Mouse (Mus musculus): ENCODE measurements around the gene Habp4.

Gene Habp4

GRCm38 (mm10) chr13:64161548-64161915 lies at the start of gene Habp4:
Habp4 (plus strand) TSS chr13:64161824.
- DNase-seq (ENCODE audit: low read depth, low spot score), result peak; percentile 96

GRCm38 (mm10) chr13:64117442-64117841 lies 44.2 kb upstream of the Habp4 start:
- DNase-seq (ENCODE audit: low read depth, low spot score), result no peak

GRCm38 (mm10) chr13:64120760-64121159 lies 40.9 kb upstream of the Habp4 start:
- DNase-seq (ENCODE audit: low read depth, low spot score), result no peak

- no peak for DNase-seq (ENCODE audit: low read depth, low spot score)
These were observed 38.0 kb upstream of the Habp4 start for GRCm38 (mm10) chr13:64123491-64124188.

- no peak for DNase-seq (ENCODE audit: low read depth, low spot score)
These were observed 36.7 kb upstream of the Habp4 start for GRCm38 (mm10) chr13:64124886-64125285.

- no peak for DNase-seq (ENCODE audit: low read depth, low spot score)
These were observed 35.3 kb upstream of the Habp4 start for GRCm38 (mm10) chr13:64126316-64126715.

- no peak for DNase-seq (ENCODE audit: low read depth, low spot score)
These were observed 32.6 kb upstream of the Habp4 start, which contains the start of gene Slc35d2 for GRCm38 (mm10) chr13:64128858-64129615. Slc35d2 (minus strand) TSS chr13:64129368.

- DNase-seq (ENCODE audit: low read depth, low spot score), result no peak
These were observed 31.8 kb upstream of the Habp4 start for GRCm38 (mm10) chr13:64129616-64130375.

- DNase-seq (ENCODE audit: low read depth, low spot score), result no peak
These were observed 11.5 kb upstream of the Habp4 start for GRCm38 (mm10) chr13:64150121-64150520.

- no peak for DNase-seq (ENCODE audit: low read depth, low spot score)
These were observed 9.4 kb upstream of the Habp4 start for GRCm38 (mm10) chr13:64152241-64152669.

GRCm38 (mm10) chr13:64152671-64153082 lies 8.9 kb upstream of the Habp4 start:
- DNase-seq (ENCODE audit: low read depth, low spot score), result no peak

- peak; percentile 95 for DNase-seq (ENCODE audit: low read depth, low spot score)
These were observed 8.4 kb upstream of the Habp4 start, which contains the start of gene Zfp367 for GRCm38 (mm10) chr13:64153083-64153682. Zfp367 (minus strand) TSS chr13:64153202.

- no peak for DNase-seq (ENCODE audit: low read depth, low spot score)
These were observed 7.8 kb upstream of the Habp4 start for GRCm38 (mm10) chr13:64153751-64154267.

GRCm38 (mm10) chr13:64154651-64155050 lies 7.0 kb upstream of the Habp4 start:
- no peak for DNase-seq (ENCODE audit: low read depth, low spot score)

- DNase-seq (ENCODE audit: low read depth, low spot score), result no peak
These were observed 6.5 kb upstream of the Habp4 start for GRCm38 (mm10) chr13:64155171-64155571.

GRCm38 (mm10) chr13:64156966-64157365 lies 4.7 kb upstream of the Habp4 start:
- DNase-seq (ENCODE audit: low read depth, low spot score), result no peak

- no peak for DNase-seq (ENCODE audit: low read depth, low spot score)
These were observed 440 bp downstream of the Habp4 start for GRCm38 (mm10) chr13:64161916-64162611.

- no peak for DNase-seq (ENCODE audit: low read depth, low spot score)
These were observed 1.0 kb downstream of the Habp4 start for GRCm38 (mm10) chr13:64162626-64163025.

- DNase-seq (ENCODE audit: low read depth, low spot score), result no peak
These were observed 1.6 kb downstream of the Habp4 start for GRCm38 (mm10) chr13:64163147-64163715.

- DNase-seq (ENCODE audit: low read depth, low spot score), result no peak
These were observed 8.1 kb downstream of the Habp4 start for GRCm38 (mm10) chr13:64169746-64170145.
